Mouse (Mus musculus) cerebellum, adult 8-10 months (tissue): ENCODE results near the gene Gyg.
"Not testable (repeated sequence)": the region's sequence is repeated elsewhere in the genome, so short reads cannot be mapped to it uniquely, and the experiment has no call there.

Experiments
- DNase-seq: peaks from one replicate; pipeline ENCODE4 v3.0.0; 2022

The Gyg gene

DNA sequence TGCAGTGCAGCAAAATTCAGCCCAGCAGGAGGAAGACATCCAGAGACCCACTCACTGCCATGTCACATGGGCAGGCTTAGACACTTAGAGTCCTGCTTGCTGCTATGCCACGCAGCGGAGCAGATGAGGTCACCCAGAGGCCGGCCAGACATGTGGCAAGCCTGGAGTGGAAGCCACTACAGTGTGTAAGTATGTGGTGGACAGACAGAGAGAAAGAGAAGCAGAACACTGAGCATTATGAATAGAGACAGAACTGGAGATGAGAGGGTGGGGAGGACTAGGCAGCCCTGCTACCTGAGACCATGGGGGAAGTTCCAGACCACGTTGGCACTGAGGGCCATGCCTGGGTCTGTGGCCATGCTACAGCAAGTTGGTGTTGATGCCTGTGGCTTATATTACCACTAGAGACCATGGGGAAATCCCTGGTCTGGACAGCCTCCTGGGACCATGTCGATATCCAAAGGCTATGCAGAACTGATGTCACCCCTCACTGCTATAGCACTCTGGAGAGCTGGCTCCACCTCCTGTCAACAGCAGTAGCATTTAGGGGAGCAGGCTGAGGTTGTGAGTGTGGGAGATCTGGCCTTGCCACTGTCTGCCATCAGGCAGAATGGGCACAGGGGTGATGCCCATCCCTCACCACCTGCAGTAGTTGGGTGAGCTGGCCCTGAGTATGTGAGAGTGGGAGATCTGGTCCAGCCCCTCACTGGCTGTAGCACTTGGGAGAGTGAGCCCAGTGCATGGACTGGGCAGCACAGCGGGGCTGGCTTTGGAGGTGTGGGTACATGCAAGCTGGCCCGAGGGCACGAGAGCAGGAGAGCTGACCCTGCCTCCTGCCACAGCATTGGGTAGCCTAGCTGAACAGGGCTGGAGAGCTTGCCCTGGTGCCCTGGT, 24.4 kb downstream of the Gyg start:
- no peak for DNase-seq

DNA sequence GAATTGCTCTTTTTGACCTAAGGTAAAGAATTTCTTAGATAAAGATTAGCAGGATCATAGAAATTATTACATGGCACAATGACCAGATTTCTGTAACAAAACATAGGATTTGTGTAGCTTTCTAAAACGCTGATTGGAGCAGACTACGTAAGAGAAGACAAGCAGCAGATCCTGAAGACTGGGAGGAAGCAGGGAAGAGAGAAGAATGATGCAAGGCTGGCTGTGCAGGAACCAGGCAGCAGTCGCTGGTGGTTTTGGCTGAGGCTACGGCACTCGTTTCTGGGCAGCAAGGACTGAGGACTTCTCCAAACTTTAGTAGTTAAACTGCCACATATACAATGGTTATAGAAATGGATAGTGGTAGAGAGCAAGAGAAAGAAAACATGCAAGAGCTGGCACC, 25.6 kb downstream of the Gyg start:
- no peak for DNase-seq

DNA sequence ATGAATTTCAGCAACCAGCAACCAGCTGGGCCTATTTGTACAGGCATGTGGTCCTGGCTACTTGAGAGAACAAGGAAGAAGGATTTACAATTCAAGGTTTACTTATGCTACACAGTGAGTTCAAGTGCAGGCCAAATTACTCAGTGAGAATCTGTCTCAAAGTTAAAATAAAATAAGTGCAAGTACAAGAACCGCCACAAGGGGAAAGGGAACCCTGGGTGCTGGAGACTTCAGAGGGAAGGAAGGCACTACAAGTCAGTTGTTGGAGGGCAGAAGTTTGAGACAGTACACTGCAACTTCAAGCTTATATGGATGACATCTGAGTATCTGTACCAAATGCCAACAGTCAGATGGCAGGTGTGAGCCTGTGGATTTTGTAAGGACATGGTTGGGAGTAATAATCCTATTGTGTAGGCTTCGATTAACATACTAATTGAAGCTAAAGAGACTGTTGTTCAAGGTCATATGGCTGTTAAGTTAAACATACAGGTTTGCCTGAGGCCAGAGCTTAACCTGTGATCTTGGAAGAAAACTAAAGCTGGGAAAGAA, 28.0 kb downstream of the Gyg start:
- DNase-seq, result no peak

DNA sequence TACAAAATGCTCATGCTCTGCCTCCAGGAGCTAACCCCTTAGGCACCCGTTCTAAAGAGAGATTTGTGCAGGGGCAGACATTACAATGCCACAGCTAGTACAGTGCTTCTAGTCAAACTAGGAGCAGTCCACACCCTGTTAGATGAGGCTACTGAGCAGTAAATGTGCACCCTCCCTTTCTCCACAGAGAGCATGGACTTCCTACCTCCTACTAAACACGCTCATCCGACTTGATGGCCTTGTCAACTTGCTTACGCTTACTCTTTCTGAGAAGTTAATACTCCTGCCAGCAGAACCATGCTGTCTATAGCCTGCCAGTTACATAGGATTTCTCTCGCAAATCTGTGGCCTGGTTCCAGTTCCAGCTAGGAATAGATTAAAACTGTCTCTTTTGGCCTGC, 29.5 kb downstream of the Gyg start:
- DNase-seq, result no peak

DNA sequence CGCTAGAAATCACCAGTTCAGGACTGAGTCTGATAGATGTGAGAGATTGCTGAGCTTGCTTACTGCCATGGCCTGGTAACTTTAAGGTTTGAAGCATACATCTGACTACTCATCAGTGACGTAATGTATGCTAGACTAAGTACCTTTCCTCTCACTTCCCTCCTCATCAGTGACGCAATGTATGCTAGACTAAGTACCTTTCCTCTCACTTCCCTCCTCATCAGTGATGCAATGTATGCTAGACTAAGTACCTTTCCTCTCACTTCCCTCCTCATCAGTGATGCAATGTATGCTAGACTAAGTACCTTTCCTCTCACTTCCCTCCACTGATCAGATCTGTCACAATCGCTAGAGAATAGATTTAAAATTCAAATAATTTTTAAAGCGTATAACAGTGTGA, 33.5 kb downstream of the Gyg start:
- DNase-seq, result not testable (repeated sequence)

DNA sequence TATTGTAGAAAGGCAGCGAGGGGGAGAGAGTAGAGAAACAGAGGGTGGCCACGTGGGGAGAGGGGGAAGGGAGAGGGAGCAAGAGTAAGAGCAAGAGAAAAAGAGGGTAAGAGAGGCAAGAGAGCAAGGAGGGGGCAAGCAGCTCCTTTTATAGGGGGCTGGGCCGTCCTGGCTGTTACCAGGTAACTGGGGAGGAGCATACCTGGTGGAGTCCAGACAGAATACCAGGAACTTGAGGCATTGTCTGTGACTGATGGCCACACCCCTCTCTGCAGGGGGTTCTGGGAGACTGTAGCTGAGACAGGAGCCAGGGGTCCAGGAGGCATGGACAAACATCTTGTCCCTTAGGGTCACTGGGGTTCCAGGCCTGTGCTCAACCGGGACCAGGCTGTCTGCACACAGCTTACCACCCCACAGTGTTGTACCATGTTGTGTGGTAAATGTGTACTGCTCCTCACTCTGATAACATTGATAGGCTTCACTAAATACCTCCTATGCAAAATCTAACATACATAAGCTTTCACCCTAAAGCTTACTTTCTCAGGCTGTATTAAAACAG, 35.4 kb downstream of the Gyg start:
- no peak for DNase-seq

DNA sequence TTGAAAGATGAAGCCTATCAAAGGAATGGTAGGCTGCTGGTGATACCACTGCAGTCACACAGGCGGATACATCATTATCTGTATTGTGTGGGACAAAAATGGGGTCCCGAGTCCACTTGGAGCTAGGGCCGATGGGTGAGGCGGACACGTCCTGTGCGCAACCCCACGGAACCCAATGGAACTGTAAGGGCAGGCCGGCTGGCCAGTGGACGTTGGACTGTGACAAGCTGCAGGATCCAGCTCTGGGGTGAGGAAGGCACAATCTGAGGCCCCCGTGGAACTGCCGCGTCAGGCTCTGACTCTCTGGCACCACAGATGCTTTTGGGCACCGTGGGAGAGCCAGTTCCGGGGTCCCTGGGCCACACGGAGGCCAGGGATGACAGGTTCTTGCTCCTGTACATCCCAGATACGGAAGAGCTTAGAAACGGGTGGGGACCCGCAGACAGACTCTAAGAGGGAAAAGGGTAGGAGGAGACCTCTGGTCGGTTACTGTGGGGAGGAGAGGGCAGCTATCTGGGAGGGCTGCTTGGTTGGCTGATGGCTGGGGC, 36.0 kb downstream of the Gyg start:
- no peak for DNase-seq

DNA sequence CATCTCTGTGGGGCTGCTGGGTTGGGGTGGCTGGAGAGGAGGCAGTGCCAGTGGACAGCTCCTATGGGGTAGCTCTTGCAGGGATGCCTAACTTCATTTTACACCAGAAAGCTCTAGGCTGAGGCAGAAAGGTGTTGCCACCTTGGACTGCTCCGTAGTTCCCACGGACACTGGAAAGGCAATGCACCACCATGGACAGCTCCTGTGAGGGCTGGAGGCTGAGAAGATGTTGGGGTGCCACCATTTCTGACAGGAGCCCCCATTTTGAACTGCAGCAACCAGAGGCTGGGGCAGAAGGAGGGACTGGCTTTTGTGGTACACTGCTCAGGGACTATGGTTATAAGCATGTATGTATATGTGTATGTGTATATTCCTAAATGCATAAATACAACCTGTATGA, 43.2 kb downstream of the Gyg start:
- no peak for DNase-seq

DNA sequence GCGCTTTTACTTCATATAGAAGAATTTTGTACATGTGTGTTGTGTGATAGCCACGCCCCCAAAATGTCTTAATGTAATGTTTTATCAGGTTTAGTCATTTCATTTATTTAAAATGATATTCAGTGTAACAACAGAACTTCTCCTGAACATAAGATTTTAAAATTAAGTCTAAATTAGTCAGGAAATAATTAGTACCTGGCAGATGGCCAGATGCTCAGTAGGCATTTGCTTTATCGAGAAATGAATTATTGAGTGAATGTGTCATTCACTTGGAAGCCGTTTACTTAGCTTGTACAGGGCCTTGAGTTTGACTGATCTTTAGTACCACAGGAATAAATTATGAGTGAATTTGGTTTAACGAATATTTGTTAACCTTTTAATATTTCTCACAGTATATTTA, 46.2 kb downstream of the Gyg start:
- no peak for DNase-seq

DNA sequence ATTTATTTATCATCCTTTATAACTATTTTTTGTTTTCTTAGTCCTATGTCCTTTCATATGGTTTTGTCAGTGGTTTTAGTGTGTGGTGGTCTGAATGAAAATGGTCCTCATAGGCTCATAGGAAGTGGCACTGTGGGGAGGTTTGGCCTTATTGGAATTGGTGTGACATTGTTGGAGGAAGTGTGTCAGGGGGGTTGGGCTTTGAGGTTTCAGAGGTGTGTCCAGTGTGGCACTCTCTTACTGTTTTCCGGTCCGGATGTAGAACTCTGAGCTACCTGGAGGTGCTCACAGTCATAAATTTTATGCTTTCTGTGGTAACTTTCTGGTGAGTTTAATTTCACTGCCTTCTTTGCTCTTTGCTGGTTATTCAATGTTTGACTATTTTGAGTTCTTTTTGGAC, 50.3 kb downstream of the Gyg start:
- DNase-seq, result no peak

DNA sequence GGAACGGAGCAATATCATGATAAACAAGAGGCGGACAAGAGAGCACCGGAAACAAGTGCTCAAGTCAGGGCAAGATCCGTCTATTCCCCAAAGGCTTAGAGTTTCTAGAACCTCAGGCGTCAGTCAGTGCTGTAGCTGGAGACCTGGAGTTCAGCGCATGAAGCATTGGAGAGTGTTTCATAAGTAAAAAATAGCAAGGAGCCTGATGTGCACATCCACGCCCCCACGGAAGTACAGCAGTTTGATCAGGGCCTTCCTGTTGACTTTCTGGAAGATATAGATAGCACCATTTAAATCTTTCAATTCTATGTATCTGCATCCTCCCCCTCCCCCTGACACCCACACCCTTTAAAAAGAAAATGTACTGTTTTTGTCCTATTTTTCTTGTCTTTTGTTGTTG, 50.8 kb downstream of the Gyg start:
- no peak for DNase-seq

DNA sequence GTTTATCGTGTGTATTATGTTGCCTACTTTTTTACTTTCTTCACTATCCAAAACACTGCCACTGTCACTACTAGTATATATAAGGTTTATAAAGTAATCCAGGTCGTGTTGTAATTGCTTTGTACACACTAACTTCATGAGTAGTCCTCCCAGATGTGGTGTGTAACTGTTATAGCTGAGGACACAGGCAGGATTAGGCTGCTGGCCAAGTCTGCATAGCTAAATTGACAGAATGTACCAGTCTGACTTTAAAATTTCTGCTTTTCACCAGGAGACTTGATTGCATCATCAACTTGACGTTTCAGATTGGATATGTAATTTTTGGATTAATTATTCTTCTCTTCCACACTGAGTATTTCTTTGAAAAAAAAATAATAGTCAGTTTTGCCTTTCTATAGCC, 51.3 kb downstream of the Gyg start:
- DNase-seq, result no peak

DNA sequence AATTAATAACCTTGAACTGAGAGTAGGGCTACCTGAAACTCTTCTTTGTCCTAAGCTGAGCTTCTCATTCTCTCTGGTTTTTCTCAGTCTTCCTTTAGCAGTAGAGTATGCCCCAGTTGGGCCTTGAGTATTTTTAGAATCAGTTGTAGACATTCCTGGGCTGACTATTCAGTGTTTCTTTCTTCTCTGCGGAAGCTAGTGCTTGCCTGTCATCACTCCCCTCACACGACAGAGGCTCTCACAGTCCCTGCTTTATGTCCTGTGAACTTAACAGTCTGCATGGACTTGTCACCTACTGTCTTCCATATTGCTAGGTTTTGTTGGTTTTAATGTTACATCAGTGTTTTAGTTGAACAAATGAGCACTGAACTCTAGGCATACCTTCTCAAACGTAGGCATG, 73.0 kb downstream of the Gyg start:
- DNase-seq, result no peak

DNA sequence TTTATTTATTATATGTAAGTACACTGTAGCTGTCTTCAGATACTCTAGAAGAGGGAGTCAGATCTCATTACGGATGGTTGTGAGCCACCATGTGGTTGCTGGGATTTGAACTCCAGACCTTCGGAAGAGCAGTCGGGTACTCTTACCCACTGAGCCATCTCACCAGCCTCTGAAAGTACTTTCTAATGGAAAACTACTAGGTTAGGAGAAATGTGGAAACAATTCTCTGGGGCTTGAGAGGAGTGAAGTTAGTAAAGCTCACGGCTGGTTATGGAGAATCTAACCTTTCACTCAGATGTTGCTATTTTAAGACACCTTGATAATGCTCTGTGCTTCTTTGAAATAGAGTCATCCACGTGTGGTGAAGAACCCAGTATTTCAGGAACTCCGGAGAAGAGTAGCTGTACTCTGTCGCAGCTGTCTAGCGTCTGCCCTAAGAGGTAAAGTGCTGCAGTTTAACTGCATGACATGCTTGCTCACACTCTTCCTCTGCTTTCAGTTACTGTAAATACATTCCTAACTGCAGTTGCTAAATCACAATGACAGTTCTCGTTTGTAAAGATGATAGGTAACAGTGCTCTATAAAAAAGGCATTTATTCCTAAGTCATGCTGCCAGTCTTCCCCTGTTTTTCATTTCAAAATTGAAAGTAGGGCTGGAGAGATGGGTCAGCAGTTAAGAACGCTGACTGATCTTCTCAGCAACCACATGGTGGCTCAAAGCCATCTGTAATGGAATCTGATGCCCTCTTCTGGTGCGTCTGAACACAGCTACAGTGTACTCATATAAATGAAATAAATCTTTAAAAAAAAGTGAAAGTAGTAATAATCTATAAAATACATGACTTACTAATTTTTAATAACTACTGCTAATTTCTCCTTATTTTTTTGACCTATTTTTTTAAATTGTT, 78.7 kb downstream of the Gyg start:
- DNase-seq, result no peak
